Mouse (Mus musculus) embryonic fibroblast, embryonic 13.5 days (primary cell): ENCODE measurements around the gene Flrt2.

Experiments
- CTCF ChIP-seq: IDR thresholded peaks from 2 replicates; pipeline ENCODE4 v1.5.1; 2011; ENCODE audit warnings: mild to moderate bottlenecking, control low read depth, low read length, moderate library complexity, borderline replicate concordance; ENCODE audit not compliant: insufficient read depth
- POLR2A ChIP-seq: IDR thresholded peaks from 2 replicates; pipeline ENCODE4 v1.6.1; 2011; ENCODE audit warnings: low read depth, mild to moderate bottlenecking, control low read depth, low read length, moderate library complexity

DNA sequence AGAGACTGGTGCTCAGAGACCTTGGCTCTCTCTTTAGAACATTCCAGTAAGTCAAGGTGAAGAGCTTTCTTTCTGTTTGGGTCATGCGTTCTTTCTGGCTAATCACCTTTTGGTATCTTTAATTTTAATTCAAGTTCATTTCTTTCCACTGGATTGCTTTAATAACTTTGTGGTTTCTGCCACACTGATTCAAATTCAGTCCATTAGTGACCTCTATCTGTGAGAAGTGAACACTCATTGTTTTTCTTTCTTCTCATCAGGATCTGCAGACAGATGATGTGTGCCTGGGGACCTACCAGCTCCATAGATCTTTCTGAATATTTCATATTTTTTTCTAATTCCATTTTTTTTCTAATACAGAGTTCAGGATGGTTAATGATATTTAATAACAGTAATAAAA, 6.5 kb downstream of the Flrt2 start:
- no peak for TF ChIP-seq POLR2A
- no peak for TF ChIP-seq CTCF
